Comparison of ENCODE assay signal across 7 mouse cellular contexts in the genomic region with DNA sequence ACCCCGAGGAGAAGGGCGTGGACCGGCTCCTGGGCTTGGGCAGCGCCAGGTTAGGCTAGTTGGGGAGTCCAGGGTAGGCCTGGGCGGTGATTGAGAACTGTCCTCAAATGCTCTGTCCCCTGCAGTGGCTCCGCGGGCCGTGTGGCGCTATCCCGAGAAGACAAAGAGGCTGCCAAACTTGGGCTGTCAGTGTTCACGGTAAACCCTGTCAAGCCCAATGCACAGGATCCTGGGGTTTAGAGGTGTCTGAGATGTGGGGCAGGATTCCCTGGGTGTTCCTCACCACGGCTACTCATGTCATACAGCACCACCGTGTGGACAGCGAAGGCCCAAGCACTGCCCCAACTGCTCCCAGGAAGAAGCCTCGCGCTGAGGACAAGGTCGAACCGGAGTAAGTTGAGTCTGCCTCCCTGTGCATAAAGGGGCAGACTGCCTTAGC. TPM values are rescaled to one million over a fixed set of nuclear protein-coding genes. Genes with fewer than 3 reads are reported as not detected.
A peak's percentile ranks its signal among the peaks of the same experiment; 100 is the strongest.
DNase-seq lines count a peak whose midpoint lies in the region; ATAC-seq and TF ChIP-seq lines count a peak whose summit lies in the region.

No protein-coding gene starts in this region.

- WGBS in forebrain, embryonic 15.5 days, result 11% methylated on average over 18 of the region's 18 CpGs
- WGBS in hindbrain, embryonic 12.5 days, result 12% methylated on average over 18 of the region's 18 CpGs

- no peaks in the 10 kb centered on the region for H3K27me3 ChIP-seq in Patski
- H3K27me3 ChIP-seq in forebrain, embryonic 15.5 days, result no peaks in the 10 kb centered on the region
- no peaks in the 10 kb centered on the region for H3K27me3 ChIP-seq in hindbrain, embryonic 12.5 days

- H3K4me2 ChIP-seq in forebrain, embryonic 15.5 days (replicated peaks), result peak overlapping the region; percentile 82
- peak overlapping the region; percentile 87 for H3K4me2 ChIP-seq in hindbrain, embryonic 12.5 days (replicated peaks)

- H3K27ac ChIP-seq in forebrain, embryonic 15.5 days (replicated peaks), result peak overlapping the region; percentile 84
- peak overlapping the region; percentile 92 for H3K27ac ChIP-seq in hindbrain, embryonic 12.5 days

- no peaks in the 10 kb centered on the region for H3K9me3 ChIP-seq in forebrain, embryonic 15.5 days
- no peaks in the 10 kb centered on the region for H3K9me3 ChIP-seq in hindbrain, embryonic 12.5 days (replicated peaks)

- peak; percentile 73 for ATAC-seq in Patski
- peak; percentile 36 for ATAC-seq in forebrain, embryonic 15.5 days (replicated peaks)
- peak; percentile 48 for ATAC-seq in hindbrain, embryonic 12.5 days (ENCODE audit: low FRiP score)
- ATAC-seq in megakaryocyte progenitor cell, adult 5-6 weeks (replicated peaks; ENCODE audit: poor library complexity), result peak; percentile 74

- peak; percentile 86 for TF ChIP-seq CTCF in Patski (IDR thresholded peaks at IDR 0.05)

- no peak for DNase-seq in Patski (ENCODE audit: low read depth, low spot score)
- DNase-seq in cerebellum, adult 11-12 months, result peak; percentile 71
- peak; percentile 56 to 80 for DNase-seq in left cerebral cortex, postnatal 14 days (ENCODE audit: low spot score in 2 of 2)
- peak; percentile 66 for DNase-seq in spleen, adult 12 weeks (ENCODE audit: low spot score)

- POLR2A ChIA-PET in Patski (lab: Charles Lee), result interaction anchor here (0.9 kb wide), 1 partner anchor 10 kb away, joined by 3 read pairs; no protein-coding TSS in a partner anchor

- in situ Hi-C loops in Patski (cut with MboI; ENCODE audit: low pct_unique_long_range_greater_than_20kb), result no loop called here

- CTCF ChIA-PET in Patski (lab: Charles Lee), result interaction anchor here (0.7 to 2.3 kb wide), 3 partner anchors 10 to 263 kb away, joined by 3 to 11 read pairs (median 5); no protein-coding TSS in a partner anchor

- intact Hi-C loops in left cerebral cortex, postnatal 14 days (cut with DNase I), result no loop called here

- peak overlapping the region; percentile 79 for H3K4me3 ChIP-seq in forebrain, embryonic 15.5 days
- H3K4me3 ChIP-seq in hindbrain, embryonic 12.5 days, result peak overlapping the region; percentile 89

- peaks cover 27% of the 10 kb centered on the region for H3K4me1 ChIP-seq in forebrain, embryonic 15.5 days
- peaks cover 26% of the 10 kb centered on the region for H3K4me1 ChIP-seq in hindbrain, embryonic 12.5 days

- peak overlapping the region; percentile 70 for H3K9ac ChIP-seq in forebrain, embryonic 15.5 days (replicated peaks)
- peak overlapping the region; percentile 85 for H3K9ac ChIP-seq in hindbrain, embryonic 12.5 days

- peaks cover 49% of the 10 kb centered on the region for H3K36me3 ChIP-seq in forebrain, embryonic 15.5 days
- H3K36me3 ChIP-seq in hindbrain, embryonic 12.5 days, result peaks cover 58% of the 10 kb centered on the region

RNA-seq across cellular contexts. Expression of a gene that starts 0.9 kb away (rescaled TPM):
- polyA plus RNA-seq in Patski (2021), result 24.6 TPM
- 27.8 and 31.5 TPM in 2 replicates for polyA plus RNA-seq in forebrain, embryonic 15.5 days (2015; fragmentation: Nextera tagmentation; extraction: Ambion mirVana)
- 29.6 and 31.9 TPM in 2 replicates for polyA plus RNA-seq in hindbrain, embryonic 12.5 days (2016; fragmentation: Nextera tagmentation; extraction: Ambion mirVana)
- total RNA-seq in left cerebral cortex, postnatal 14 days (2021), result 10 to 100 TPM; 18.3 to 19.2 TPM
- total RNA-seq in megakaryocyte progenitor cell, adult 5-6 weeks (2015), result 14.9 and 17.9 TPM in 2 replicates
- 8.7 and 17.8 TPM in 2 replicates for total RNA-seq in megakaryocyte progenitor cell, adult 5-6 weeks (2017)

RNA-seq across cellular contexts. Expression of a gene that starts 6.7 kb away (rescaled TPM):
- polyA plus RNA-seq in Patski (2021), result 48.6 TPM
- 95.4 and 96.1 TPM in 2 replicates for polyA plus RNA-seq in forebrain, embryonic 15.5 days (2015; fragmentation: Nextera tagmentation; extraction: Ambion mirVana)
- polyA plus RNA-seq in hindbrain, embryonic 12.5 days (2016; fragmentation: Nextera tagmentation; extraction: Ambion mirVana), result 76.1 and 84.6 TPM in 2 replicates
- total RNA-seq in left cerebral cortex, postnatal 14 days (2021), result 10 to 100 TPM; 38.5 to 39.9 TPM
- 33.4 and 49.5 TPM in 2 replicates for total RNA-seq in megakaryocyte progenitor cell, adult 5-6 weeks (2015)
- 48.7 and 56.2 TPM in 2 replicates for total RNA-seq in megakaryocyte progenitor cell, adult 5-6 weeks (2017)

RNA-seq across cellular contexts. Expression of a gene that starts 17.0 kb away (rescaled TPM):
- polyA plus RNA-seq in Patski (2021), result 78.7 TPM
- 176 and 183 TPM in 2 replicates for polyA plus RNA-seq in forebrain, embryonic 15.5 days (2015; fragmentation: Nextera tagmentation; extraction: Ambion mirVana)
- 107 and 112 TPM in 2 replicates for polyA plus RNA-seq in hindbrain, embryonic 12.5 days (2016; fragmentation: Nextera tagmentation; extraction: Ambion mirVana)
- 100 to 1,000 TPM; 113 to 118 TPM for total RNA-seq in left cerebral cortex, postnatal 14 days (2021)
- 61.9 and 62.8 TPM in 2 replicates for total RNA-seq in megakaryocyte progenitor cell, adult 5-6 weeks (2015)
- 29.9 and 34.7 TPM in 2 replicates for total RNA-seq in megakaryocyte progenitor cell, adult 5-6 weeks (2017)

RNA-seq across cellular contexts. Expression of a gene that starts 19.0 kb away (rescaled TPM):
- 522 TPM for polyA plus RNA-seq in Patski (2021)
- polyA plus RNA-seq in forebrain, embryonic 15.5 days (2015; fragmentation: Nextera tagmentation; extraction: Ambion mirVana), result 614 and 626 TPM in 2 replicates
- polyA plus RNA-seq in hindbrain, embryonic 12.5 days (2016; fragmentation: Nextera tagmentation; extraction: Ambion mirVana), result 590 and 625 TPM in 2 replicates
- 100 to 1,000 TPM; 417 to 455 TPM for total RNA-seq in left cerebral cortex, postnatal 14 days (2021)
- 280 and 290 TPM in 2 replicates for total RNA-seq in megakaryocyte progenitor cell, adult 5-6 weeks (2015)
- total RNA-seq in megakaryocyte progenitor cell, adult 5-6 weeks (2017), result 343 and 378 TPM in 2 replicates

RNA-seq across cellular contexts. Expression of a gene that starts 26.0 kb away (rescaled TPM):
- 0.13 TPM for polyA plus RNA-seq in Patski (2021)
- 0.11 and 0.20 TPM in 2 replicates for polyA plus RNA-seq in forebrain, embryonic 15.5 days (2015; fragmentation: Nextera tagmentation; extraction: Ambion mirVana)
- 0.27 and 0.28 TPM in 2 replicates for polyA plus RNA-seq in hindbrain, embryonic 12.5 days (2016; fragmentation: Nextera tagmentation; extraction: Ambion mirVana)
- total RNA-seq in left cerebral cortex, postnatal 14 days (2021), result 10 to 100 TPM in 1 of 2 experiments, 1 to 10 TPM in 1; 7.9 to 14.2 TPM
- not detected in 2 replicates for total RNA-seq in megakaryocyte progenitor cell, adult 5-6 weeks (2015)
- not detected in 2 replicates for total RNA-seq in megakaryocyte progenitor cell, adult 5-6 weeks (2017)
